Mouse (Mus musculus): ENCODE results near the gene Ttf2. TPM values are rescaled to one million over a fixed set of nuclear protein-coding genes. Genes with fewer than 3 reads are reported as not detected.

Gene Ttf2
- total and polyA plus RNA-seq, 2 experiments from 2014 or later: 4.4 to 13.5 TPM

- Histone ChIP-seq H3K4me2 (ENCODE audit: low read depth, low read length) (no peak overlapping the region), H3K9me3 (replicated peaks; ENCODE audit: control insufficient read depth, low read length) (no peaks in the 10 kb centered on the region), H3K27ac (ENCODE audit: low read depth) (no peak overlapping the region), H3K27me3 (ENCODE audit: control insufficient read depth, insufficient read depth, low read length) (no peaks in the 10 kb centered on the region), H3K4me3 (ENCODE audit: low read depth, low read length) (no peak overlapping the region), H3K9ac (replicated peaks; ENCODE audit: low read depth, low read length) (no peak overlapping the region), H3K36me3 (replicated peaks; ENCODE audit: control insufficient read depth, insufficient read depth, low read length) (no peaks in the 10 kb centered on the region), H3K4me1 (ENCODE audit: control insufficient read depth, insufficient read depth) (no peaks in the 10 kb centered on the region)
- ATAC-seq (ENCODE audit: insufficient read depth, low read depth) (no peak), DNase-seq (ENCODE audit: low spot score) (no peak)
- TF ChIP-seq CTCF (IDR thresholded peaks at IDR 0.05; ENCODE audit: low read depth) (no peak), EP300 (IDR thresholded peaks at IDR 0.05; ENCODE audit: low read depth) (no peak)
- WGBS: 72% methylated on average over 6 of the region's 6 CpGs
These were observed 74.0 kb downstream of the Ttf2 start for GRCm38 (mm10) chr3:100895500-100895899.

DNA sequence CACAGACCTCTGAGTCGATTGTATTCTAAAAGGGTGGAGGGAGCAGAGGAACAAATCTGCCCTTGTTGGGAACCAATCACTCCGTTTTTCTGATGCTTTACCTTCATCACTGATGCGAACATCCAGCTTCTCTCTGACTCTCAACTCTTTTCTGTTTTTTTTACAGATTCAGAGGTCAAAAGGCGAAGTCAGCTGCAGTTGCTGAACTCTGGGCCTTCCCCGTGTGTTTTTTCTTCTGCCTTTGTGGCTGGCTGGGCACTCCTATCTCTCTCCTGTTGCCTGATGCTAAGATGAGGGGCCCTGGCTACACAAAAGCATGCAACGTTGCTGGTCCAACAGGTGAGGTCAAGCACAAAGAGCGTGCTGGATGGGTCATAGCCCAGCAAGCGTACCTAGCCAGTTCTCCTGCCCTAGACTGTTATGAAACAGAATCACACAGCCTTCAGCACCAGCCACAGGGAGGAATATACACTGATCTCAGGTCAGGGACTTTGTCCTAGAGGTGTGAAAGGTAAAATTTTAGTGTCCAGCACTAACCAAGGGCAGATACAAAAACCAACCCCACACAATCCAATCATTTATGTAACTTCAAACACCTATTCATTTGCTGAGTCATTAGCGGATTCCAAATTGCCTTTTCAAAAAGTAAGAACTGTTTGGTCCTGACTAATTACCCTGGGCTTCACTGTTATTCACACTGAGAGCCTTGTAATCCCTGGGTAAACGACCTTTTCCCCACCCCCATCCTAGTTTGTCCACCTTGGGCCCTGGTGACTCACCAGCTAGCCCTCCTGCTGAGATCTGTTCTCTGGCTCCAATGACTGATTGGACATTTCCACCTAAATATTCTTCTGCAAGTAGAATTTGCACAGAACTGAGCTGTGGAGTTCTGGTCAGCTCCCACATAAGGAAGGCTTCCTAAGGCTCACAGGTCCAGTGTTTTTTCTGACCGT is 76.8 kb downstream of the Ttf2 start:
- WGBS: 67% methylated on average over 11 of the region's 11 CpGs
- TF ChIP-seq EP300 (IDR thresholded peaks at IDR 0.05; ENCODE audit: low read depth) (no peak), CTCF (IDR thresholded peaks at IDR 0.05; ENCODE audit: low read depth) (no peak)
- no peak overlapping the region for H3K27ac ChIP-seq (ENCODE audit: low read depth)
- ATAC-seq (ENCODE audit: insufficient read depth, low read depth): no peak
- H3K4me1 ChIP-seq (ENCODE audit: control insufficient read depth, insufficient read depth): no peaks in the 10 kb centered on the region
- no peaks in the 10 kb centered on the region for H3K27me3 ChIP-seq (ENCODE audit: control insufficient read depth, insufficient read depth, low read length)
- H3K36me3 ChIP-seq (replicated peaks; ENCODE audit: control insufficient read depth, insufficient read depth, low read length): no peaks in the 10 kb centered on the region
- no peak overlapping the region for H3K4me2 ChIP-seq (ENCODE audit: low read depth, low read length)
- DNase-seq (ENCODE audit: low spot score): no peak
- H3K9me3 ChIP-seq (replicated peaks; ENCODE audit: control insufficient read depth, low read length): no peaks in the 10 kb centered on the region
- no peak overlapping the region for H3K4me3 ChIP-seq (ENCODE audit: low read depth, low read length)
- no peak overlapping the region for H3K9ac ChIP-seq (replicated peaks; ENCODE audit: low read depth, low read length)

- no peak for TF ChIP-seq EP300 (IDR thresholded peaks at IDR 0.05; ENCODE audit: low read depth)
- TF ChIP-seq CTCF (IDR thresholded peaks at IDR 0.05; ENCODE audit: low read depth): no peak
- no peaks in the 10 kb centered on the region for H3K27me3 ChIP-seq (ENCODE audit: control insufficient read depth, insufficient read depth, low read length)
- no peak overlapping the region for H3K4me3 ChIP-seq (ENCODE audit: low read depth, low read length)
- WGBS: 86% methylated on average over 3 of the region's 3 CpGs
- no peak overlapping the region for H3K27ac ChIP-seq (ENCODE audit: low read depth)
- peaks cover 4% of the 10 kb centered on the region; the same call in 1 of the 2 replicates for H3K9me3 ChIP-seq (replicated peaks; ENCODE audit: control insufficient read depth, low read length)
- H3K36me3 ChIP-seq (replicated peaks; ENCODE audit: control insufficient read depth, insufficient read depth, low read length): no peaks in the 10 kb centered on the region
- ATAC-seq (ENCODE audit: insufficient read depth, low read depth) (no peak), DNase-seq (ENCODE audit: low spot score) (no peak)
- H3K9ac ChIP-seq (replicated peaks; ENCODE audit: low read depth, low read length): no peak overlapping the region
- no peak overlapping the region for H3K4me2 ChIP-seq (ENCODE audit: low read depth, low read length)
- H3K4me1 ChIP-seq (ENCODE audit: control insufficient read depth, insufficient read depth): no peaks in the 10 kb centered on the region
These were observed 79.1 kb downstream of the Ttf2 start for GRCm38 (mm10) chr3:100890406-100890805.

GRCm38 (mm10) chr3:100889234-100889633 is 80.2 kb downstream of the Ttf2 start:
- Histone ChIP-seq H3K36me3 (replicated peaks; ENCODE audit: control insufficient read depth, insufficient read depth, low read length) (no peaks in the 10 kb centered on the region), H3K27me3 (ENCODE audit: control insufficient read depth, insufficient read depth, low read length) (no peaks in the 10 kb centered on the region), H3K4me3 (ENCODE audit: low read depth, low read length) (no peak overlapping the region), H3K9me3 (replicated peaks; ENCODE audit: control insufficient read depth, low read length) (peaks cover 4% of the 10 kb centered on the region; the same call in 1 of the 2 replicates), H3K9ac (replicated peaks; ENCODE audit: low read depth, low read length) (no peak overlapping the region), H3K4me2 (ENCODE audit: low read depth, low read length) (no peak overlapping the region), H3K27ac (ENCODE audit: low read depth) (no peak overlapping the region), H3K4me1 (ENCODE audit: control insufficient read depth, insufficient read depth) (no peaks in the 10 kb centered on the region)
- ATAC-seq (ENCODE audit: insufficient read depth, low read depth) (no peak), DNase-seq (ENCODE audit: low spot score) (no peak)
- no peak for TF ChIP-seq CTCF (IDR thresholded peaks at IDR 0.05; ENCODE audit: low read depth)
- no peak for TF ChIP-seq EP300 (IDR thresholded peaks at IDR 0.05; ENCODE audit: low read depth)
- 88% methylated on average over 1 of the region's 1 CpGs for WGBS

Other genes starting within 250 kb of the Ttf2 start
- 0.27 and 1.2 TPM in 2 replicates for gene Vtcn1, start 144.2 kb downstream of the Ttf2 start, total RNA-seq (2014; rRNA removed; ENCODE audit: low replicate concordance)
- gene Vtcn1, start 144.2 kb downstream of the Ttf2 start, polyA plus RNA-seq (2015; fragmentation: Nextera tagmentation; extraction: Ambion mirVana): 0.30 and 0.36 TPM in 2 replicates
- gene Trim45, start 47.5 kb downstream of the Ttf2 start, total RNA-seq (2014; rRNA removed; ENCODE audit: low replicate concordance): 6.8 and 8.2 TPM in 2 replicates
- gene Trim45, start 47.5 kb downstream of the Ttf2 start, polyA plus RNA-seq (2015; fragmentation: Nextera tagmentation; extraction: Ambion mirVana): 2.3 and 2.4 TPM in 2 replicates
- 1.8 TPM in 1 of 2 replicates, not detected in the other for gene Cd101, start 59.9 kb upstream of the Ttf2 start, total RNA-seq (2014; rRNA removed; ENCODE audit: low replicate concordance)
- gene Cd101, start 59.9 kb upstream of the Ttf2 start, polyA plus RNA-seq (2015; fragmentation: Nextera tagmentation; extraction: Ambion mirVana): 0.26 and 0.27 TPM in 2 replicates
- gene Ptgfrn, start 140.6 kb upstream of the Ttf2 start, total RNA-seq (2014; rRNA removed; ENCODE audit: low replicate concordance): 61.5 and 74.4 TPM in 2 replicates
- 4.6 and 5.2 TPM in 2 replicates for gene Ptgfrn, start 140.6 kb upstream of the Ttf2 start, polyA plus RNA-seq (2015; fragmentation: Nextera tagmentation; extraction: Ambion mirVana)

All from heart, postnatal 0 days (tissue).